Mouse (Mus musculus) liver, adult 2 months (tissue): ENCODE data around the gene P3h1.
A peak's percentile ranks its signal among the peaks of the same experiment; 100 is the strongest.

Experiments
- CTCF ChIP-seq: fragments of 200-500 bp; IDR thresholded peaks from 2 replicates; pipeline ENCODE4 v1.5.1; 2011; ENCODE audit warnings: low read depth, low read length, control low read depth
- POLR2A ChIP-seq: fragments of 200-500 bp; IDR thresholded peaks from 2 replicates; pipeline ENCODE4 v1.6.1; 2011; ENCODE audit warnings: low read length, control low read depth; ENCODE audit not compliant: insufficient read depth; ENCODE audit errors: extremely low read depth

GRCm38 (mm10) chr4:119188060-119188785, 44.5 kb upstream of the P3h1 start:
- TF ChIP-seq CTCF: peak; percentile 29; the same call in 1 of the 2 replicates
- no peak for TF ChIP-seq POLR2A
